Mouse (Mus musculus) kidney, embryonic 15.5 days (tissue): ENCODE measurements around the gene Klhl9. TPM values are rescaled to one million over a fixed set of nuclear protein-coding genes. Genes with fewer than 3 reads are reported as not detected.

Experiments used
- ATAC-seq: fragments of 200-750 bp; cut with Nextera tagmentation; replicated peaks from 2 replicates; pipeline ENCODE4 v1.8.0; 2017; ENCODE audit warnings: moderate TSS enrichment; ENCODE audit not compliant: low FRiP score
- H3K27ac ChIP-seq: fragments of 300-500 bp; sonication (generic); 2 replicates; pipeline ENCODE4 v1.5.1; 2015; ENCODE audit warnings: mild to moderate bottlenecking, inconsistent platforms
- H3K27me3 ChIP-seq: fragments of 300-500 bp; sonication (generic); 2 replicates; pipeline ENCODE4 v1.6.1; 2015; ENCODE audit warnings: inconsistent platforms
- H3K36me3 ChIP-seq: fragments of 300-500 bp; sonication (generic); 2 replicates; pipeline ENCODE4 v1.6.1; 2015; ENCODE audit warnings: inconsistent platforms
- H3K4me1 ChIP-seq: fragments of 300-500 bp; sonication (generic); 2 replicates; pipeline ENCODE4 v1.6.1; 2015; ENCODE audit warnings: inconsistent platforms
- H3K4me2 ChIP-seq: fragments of 300-500 bp; sonication (generic); 2 replicates; pipeline ENCODE4 v1.6.1; 2015; ENCODE audit warnings: moderate library complexity, mild to moderate bottlenecking, inconsistent platforms
- H3K4me3 ChIP-seq: fragments of 300-500 bp; sonication (generic); replicated peaks from 2 replicates; pipeline ENCODE4 v1.5.1; 2015; ENCODE audit warnings: mild to moderate bottlenecking, inconsistent platforms
- H3K9ac ChIP-seq: fragments of 300-500 bp; sonication (generic); 2 replicates; pipeline ENCODE4 v1.6.1; 2015; ENCODE audit warnings: mild to moderate bottlenecking, inconsistent platforms
- H3K9me3 ChIP-seq: fragments of 300-500 bp; sonication (generic); replicated peaks from 2 replicates; pipeline ENCODE4 v1.6.1; 2016; ENCODE audit warnings: inconsistent platforms
- WGBS: fragments of 180-500 bp; shearing (Covaris S2); methylation state at CpG from one replicate; pipeline ENCODE4 v1.1.7; 2015; ENCODE audit warnings: mixed read lengths; 5-methylcytosine and 5-hydroxymethylcytosine counted together
- polyA plus RNA-seq: library from polyadenylated mRNA; unstranded; fragments of >200 nt; fragmentation: Nextera tagmentation; extraction: Ambion mirVana; gene quantifications from 2 replicates; pipeline ENCODE4 v1.2.1, GENCODE M21; 2015

Gene Klhl9
- polyA plus RNA-seq, 1 experiment from 2014 or later = 95.2 TPM

- WGBS = 66% methylated on average over 3 of the region's 3 CpGs
- Histone ChIP-seq H3K9ac (no peak overlapping the region), H3K27me3 (no peaks in the 10 kb centered on the region), H3K36me3 (no peaks in the 10 kb centered on the region), H3K4me3 (no peak overlapping the region), H3K4me2 (no peak overlapping the region), H3K4me1 (no peaks in the 10 kb centered on the region), H3K9me3 (no peaks in the 10 kb centered on the region), H3K27ac (no peak overlapping the region)
- no peak for ATAC-seq
Observed at GRCm38 (mm10) chr4:88744207-88744606, 21.9 kb upstream of the Klhl9 start.

- no peak overlapping the region for H3K27ac ChIP-seq
- WGBS = 73% methylated on average over 7 of the region's 7 CpGs
- ATAC-seq = no peak
- H3K36me3 ChIP-seq = no peaks in the 10 kb centered on the region
- H3K27me3 ChIP-seq = 0 out of 2 replicates have a peak, but pooled peaks cover 2% of the 10 kb centered on the region
- no peaks in the 10 kb centered on the region for H3K4me1 ChIP-seq
- no peak overlapping the region for H3K4me3 ChIP-seq
- H3K9ac ChIP-seq = no peak overlapping the region
- H3K4me2 ChIP-seq = no peak overlapping the region
- H3K9me3 ChIP-seq = no peaks in the 10 kb centered on the region
Observed at GRCm38 (mm10) chr4:88742771-88743371, 20.6 kb upstream of the Klhl9 start.

GRCm38 (mm10) chr4:88741426-88741825 lies 19.2 kb upstream of the Klhl9 start:
- Histone ChIP-seq H3K9ac (no peak overlapping the region), H3K4me3 (no peak overlapping the region), H3K4me2 (no peak overlapping the region), H3K4me1 (no peaks in the 10 kb centered on the region), H3K36me3 (no peaks in the 10 kb centered on the region), H3K27ac (no peak overlapping the region), H3K9me3 (no peaks in the 10 kb centered on the region), H3K27me3 (0 out of 2 replicates have a peak, but pooled peaks cover 4% of the 10 kb centered on the region)
- no peak for ATAC-seq
- 81% methylated on average over 4 of the region's 4 CpGs for WGBS

GRCm38 (mm10) chr4:88739036-88739435 lies 16.8 kb upstream of the Klhl9 start:
- Histone ChIP-seq H3K4me3 (no peak overlapping the region), H3K36me3 (no peaks in the 10 kb centered on the region), H3K27me3 (0 out of 2 replicates have a peak, but pooled peaks cover 4% of the 10 kb centered on the region), H3K4me2 (no peak overlapping the region), H3K27ac (no peak overlapping the region), H3K4me1 (no peaks in the 10 kb centered on the region), H3K9me3 (no peaks in the 10 kb centered on the region), H3K9ac (no peak overlapping the region)
- ATAC-seq = no peak
- WGBS = 88% methylated on average over 6 of the region's 6 CpGs

GRCm38 (mm10) chr4:88738480-88738879 lies 16.2 kb upstream of the Klhl9 start:
- 0 out of 2 replicates have a peak, but pooled peaks have one; percentile 25 for ATAC-seq
- Histone ChIP-seq H3K9ac (no peak overlapping the region), H3K27me3 (0 out of 2 replicates have a peak, but pooled peaks cover 4% of the 10 kb centered on the region), H3K9me3 (no peaks in the 10 kb centered on the region), H3K4me1 (no peaks in the 10 kb centered on the region), H3K4me3 (no peak overlapping the region), H3K36me3 (no peaks in the 10 kb centered on the region), H3K4me2 (no peak overlapping the region), H3K27ac (no peak overlapping the region)
- WGBS = 1% methylated on average over 2 of the region's 2 CpGs

GRCm38 (mm10) chr4:88727324-88727723 lies 5.1 kb upstream of the Klhl9 start:
- 6% methylated on average over 1 of the region's 1 CpGs for WGBS
- Histone ChIP-seq H3K27me3 (no peaks in the 10 kb centered on the region), H3K4me1 (0 out of 2 replicates have a peak, but pooled peaks cover 2% of the 10 kb centered on the region), H3K9ac (no peak overlapping the region), H3K27ac (no peak overlapping the region), H3K4me3 (no peak overlapping the region), H3K4me2 (no peak overlapping the region), H3K9me3 (no peaks in the 10 kb centered on the region), H3K36me3 (no peaks in the 10 kb centered on the region)
- ATAC-seq = no peak; the same call in 1 of the 2 replicates

GRCm38 (mm10) chr4:88726727-88727126 lies 4.5 kb upstream of the Klhl9 start:
- H3K36me3 ChIP-seq = no peaks in the 10 kb centered on the region
- H3K9me3 ChIP-seq = no peaks in the 10 kb centered on the region
- ATAC-seq = no peak
- H3K4me1 ChIP-seq = 0 out of 2 replicates have a peak, but pooled peaks cover 2% of the 10 kb centered on the region
- H3K4me2 ChIP-seq = no peak overlapping the region
- no peaks in the 10 kb centered on the region for H3K27me3 ChIP-seq
- no peak overlapping the region for H3K4me3 ChIP-seq
- H3K27ac ChIP-seq = no peak overlapping the region
- 80% methylated on average over 6 of the region's 6 CpGs for WGBS
- H3K9ac ChIP-seq = no peak overlapping the region

GRCm38 (mm10) chr4:88723497-88724090 lies 1.3 kb upstream of the Klhl9 start:
- peaks cover 21% of the 10 kb centered on the region for H3K4me1 ChIP-seq
- H3K27me3 ChIP-seq = no peaks in the 10 kb centered on the region
- ATAC-seq = no peak
- WGBS = 40% methylated on average over 8 of the region's 8 CpGs
- no peaks in the 10 kb centered on the region for H3K9me3 ChIP-seq
- H3K4me3 ChIP-seq = no peak overlapping the region
- peaks cover 12% of the 10 kb centered on the region for H3K36me3 ChIP-seq
- no peak overlapping the region for H3K9ac ChIP-seq
- H3K27ac ChIP-seq = peak overlapping the region; percentile 86
- peak overlapping the region; percentile 27; the same call in 1 of the 2 replicates for H3K4me2 ChIP-seq

- H3K4me1 ChIP-seq = peaks cover 24% of the 10 kb centered on the region
- no peak for ATAC-seq
- no peaks in the 10 kb centered on the region for H3K27me3 ChIP-seq
- H3K9ac ChIP-seq = 0 out of 2 replicates have a peak overlapping the region, but pooled peaks have one; percentile 26
- WGBS = 57% methylated on average over 1 of the region's 1 CpGs
- no peak overlapping the region for H3K27ac ChIP-seq
- H3K9me3 ChIP-seq = no peaks in the 10 kb centered on the region
- H3K36me3 ChIP-seq = peaks cover 42% of the 10 kb centered on the region
- peak overlapping the region; percentile 33 for H3K4me3 ChIP-seq
- H3K4me2 ChIP-seq = peak overlapping the region; percentile 77
Observed at GRCm38 (mm10) chr4:88718715-88719114, 3.5 kb downstream of the Klhl9 start.

GRCm38 (mm10) chr4:88715059-88715458 lies 7.2 kb downstream of the Klhl9 start:
- Histone ChIP-seq H3K27ac (no peak overlapping the region), H3K4me2 (no peak overlapping the region), H3K27me3 (no peaks in the 10 kb centered on the region), H3K4me1 (peaks cover 12% of the 10 kb centered on the region), H3K9me3 (no peaks in the 10 kb centered on the region), H3K9ac (no peak overlapping the region), H3K36me3 (peaks cover 39% of the 10 kb centered on the region), H3K4me3 (no peak overlapping the region)
- ATAC-seq = no peak

- Histone ChIP-seq H3K9me3 (no peaks in the 10 kb centered on the region), H3K4me1 (peaks cover 10% of the 10 kb centered on the region), H3K27me3 (no peaks in the 10 kb centered on the region), H3K36me3 (peaks cover 38% of the 10 kb centered on the region), H3K4me2 (no peak overlapping the region), H3K4me3 (no peak overlapping the region), H3K27ac (no peak overlapping the region), H3K9ac (no peak overlapping the region)
- WGBS = 76% methylated on average over 1 of the region's 1 CpGs
- ATAC-seq = no peak
Observed at GRCm38 (mm10) chr4:88714281-88714680, 8.0 kb downstream of the Klhl9 start.

GRCm38 (mm10) chr4:88707128-88707826 lies 15.0 kb downstream of the Klhl9 start:
- no peak overlapping the region for H3K4me2 ChIP-seq
- no peak overlapping the region for H3K27ac ChIP-seq
- no peak for ATAC-seq
- H3K4me1 ChIP-seq = no peaks in the 10 kb centered on the region
- WGBS = 95% methylated on average over 1 of the region's 1 CpGs
- H3K9ac ChIP-seq = no peak overlapping the region
- no peaks in the 10 kb centered on the region for H3K9me3 ChIP-seq
- no peak overlapping the region for H3K4me3 ChIP-seq
- 0 out of 2 replicates have a peak, but pooled peaks cover 4% of the 10 kb centered on the region for H3K36me3 ChIP-seq
- H3K27me3 ChIP-seq = no peaks in the 10 kb centered on the region
